Mouse (Mus musculus) bone marrow macrophage, adult 2 months (primary cell): ENCODE results near the gene Dnah2.

Source experiments
- CTCF ChIP-seq: IDR thresholded peaks from 2 replicates; pipeline ENCODE4 v1.5.1; 2012; ENCODE audit warnings: low read depth, mild to moderate bottlenecking, low read length, moderate library complexity
- POLR2A ChIP-seq: IDR thresholded peaks from 2 replicates; pipeline ENCODE4 v1.6.1; 2012; ENCODE audit warnings: mild to moderate bottlenecking, low read depth, low read length, borderline replicate concordance

GRCm38 (mm10) chr11:69404595-69405396, 144.1 kb downstream of the Dnah2 start:
- TF ChIP-seq POLR2A (no peak), CTCF (no peak)
